Mouse (Mus musculus) forebrain, embryonic 13.5 days (tissue): ENCODE results near the gene Pa2g4. TPM values are rescaled to one million over a fixed set of nuclear protein-coding genes. Genes with fewer than 3 reads are reported as not detected.

ENCODE experiments used
- ATAC-seq: fragments of 200-750 bp; cut with Nextera tagmentation; 2 replicates; pipeline ENCODE4 v1.8.0; 2017
- H3K27ac ChIP-seq: fragments of 300-500 bp; sonication (generic); 2 replicates; pipeline ENCODE4 v1.5.1; 2015; ENCODE audit warnings: inconsistent platforms, mild to moderate bottlenecking, moderate library complexity
- H3K27me3 ChIP-seq: fragments of 300-500 bp; sonication (generic); 2 replicates; pipeline ENCODE4 v1.6.1; 2015; ENCODE audit warnings: mild to moderate bottlenecking, inconsistent platforms
- H3K36me3 ChIP-seq: fragments of 300-500 bp; sonication (generic); 2 replicates; pipeline ENCODE4 v1.6.1; 2015; ENCODE audit warnings: mild to moderate bottlenecking, inconsistent platforms; ENCODE audit not compliant: poor library complexity, severe bottlenecking
- H3K4me1 ChIP-seq: fragments of 300-500 bp; sonication (generic); 2 replicates; pipeline ENCODE4 v1.6.1; 2015; ENCODE audit warnings: inconsistent platforms
- H3K4me2 ChIP-seq: fragments of 300-500 bp; sonication (generic); 2 replicates; pipeline ENCODE4 v1.6.1; 2015; ENCODE audit warnings: inconsistent platforms, mild to moderate bottlenecking, moderate library complexity
- H3K4me3 ChIP-seq: fragments of 300-500 bp; sonication (generic); 2 replicates; pipeline ENCODE4 v1.5.1; 2015; ENCODE audit warnings: mild to moderate bottlenecking, inconsistent platforms
- H3K9ac ChIP-seq: fragments of 300-500 bp; sonication (generic); 2 replicates; pipeline ENCODE4 v1.6.1; 2015; ENCODE audit warnings: mild to moderate bottlenecking, inconsistent platforms
- H3K9me3 ChIP-seq: fragments of 300-500 bp; sonication (generic); replicated peaks from 2 replicates; pipeline ENCODE4 v1.6.1; 2016; ENCODE audit warnings: inconsistent platforms
- WGBS: fragments of 180-500 bp; shearing (Covaris S2); methylation state at CpG from one replicate; pipeline ENCODE4 v1.1.7; 2015; 5-methylcytosine and 5-hydroxymethylcytosine counted together
- microRNA-seq: library from miRNA; unstranded; fragments of <30 nt; microRNA quantifications from one replicate; pipeline ENCODE4, GENCODE M21; 2016
- polyA plus RNA-seq: library from polyadenylated mRNA; unstranded; fragments of >200 nt; fragmentation: Nextera tagmentation; extraction: Ambion mirVana; gene quantifications from 2 replicates; pipeline ENCODE4 v1.2.1, GENCODE M21; 2015

The Pa2g4 gene
- polyA plus RNA-seq, 1 experiment from 2014 or later, result 173 TPM

DNA sequence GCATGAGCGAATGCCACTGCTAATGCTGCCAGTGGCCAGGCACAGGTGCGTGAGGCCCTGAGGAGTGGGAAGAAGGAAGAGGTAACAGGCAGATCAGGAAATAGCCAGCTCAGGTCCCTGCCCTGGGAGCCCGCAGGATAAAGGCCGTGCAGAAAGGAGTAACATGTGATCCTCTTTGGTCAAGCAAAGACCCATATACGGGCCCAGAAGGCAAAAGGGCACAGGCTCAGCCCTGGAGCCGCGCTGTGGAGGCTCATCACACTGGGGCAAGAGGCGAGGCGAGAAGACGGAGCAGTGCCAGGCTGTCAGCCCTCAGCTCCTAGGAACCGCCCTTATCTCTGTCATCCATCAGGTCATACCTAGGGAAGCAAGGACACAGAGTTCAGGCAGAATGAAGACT, 55.5 kb downstream of the Pa2g4 start:
- ATAC-seq, result no peak
- 88% methylated on average over 11 of the region's 11 CpGs for WGBS
- Histone ChIP-seq H3K36me3 (peaks cover 6% of the 10 kb centered on the region; the same call in 1 of the 2 replicates), H3K27me3 (peaks cover 6% of the 10 kb centered on the region), H3K4me1 (no peaks in the 10 kb centered on the region), H3K27ac (no peak overlapping the region), H3K9me3 (no peaks in the 10 kb centered on the region), H3K4me3 (no peak overlapping the region), H3K4me2 (no peak overlapping the region), H3K9ac (no peak overlapping the region)

DNA sequence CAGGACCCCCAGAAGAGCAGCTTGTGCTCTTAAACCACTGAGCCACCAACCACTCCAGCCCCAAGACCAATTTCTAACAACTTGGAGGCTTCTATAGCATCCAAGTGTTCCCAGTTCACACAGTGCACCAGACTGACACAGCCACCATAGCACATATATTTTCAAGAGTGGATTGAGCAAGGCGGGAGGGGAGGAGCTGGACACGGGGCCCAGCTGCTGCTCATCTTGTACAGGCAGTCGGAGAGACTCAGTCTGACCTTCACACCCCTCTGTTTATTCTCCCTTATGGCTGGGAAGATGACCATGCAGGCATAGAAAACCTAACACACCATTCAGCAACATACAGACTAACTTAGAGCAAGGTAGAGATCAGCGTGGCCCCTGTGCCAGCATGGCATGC, 56.0 kb downstream of the Pa2g4 start:
- Histone ChIP-seq H3K9ac (no peak overlapping the region), H3K27ac (no peak overlapping the region), H3K4me3 (no peak overlapping the region), H3K4me1 (no peaks in the 10 kb centered on the region), H3K4me2 (no peak overlapping the region), H3K9me3 (no peaks in the 10 kb centered on the region), H3K36me3 (peaks cover 6% of the 10 kb centered on the region; the same call in 1 of the 2 replicates), H3K27me3 (0 out of 2 replicates have a peak, but pooled peaks cover under 1% of the 10 kb centered on the region)
- WGBS, result 79% methylated on average over 4 of the region's 4 CpGs
- no peak for ATAC-seq

DNA sequence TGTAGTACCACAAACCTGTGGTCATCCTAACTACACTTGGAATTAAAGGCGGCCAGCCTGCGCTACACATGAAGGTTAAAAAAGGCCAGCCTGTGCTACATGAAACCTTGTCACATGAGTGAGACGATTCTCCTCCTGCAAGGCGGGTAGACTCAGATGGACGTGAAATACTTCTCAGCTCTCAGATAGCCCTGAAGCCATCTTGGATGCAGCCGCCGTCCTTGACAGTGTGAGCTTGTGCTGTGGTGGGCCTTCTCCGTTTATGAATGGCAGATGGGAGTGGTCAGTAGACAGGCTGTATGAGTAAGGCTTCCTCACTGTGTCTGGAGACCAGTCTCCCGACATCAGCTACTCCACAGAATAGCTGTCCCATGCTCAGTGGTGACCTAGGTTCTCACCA, 56.6 kb downstream of the Pa2g4 start:
- Histone ChIP-seq H3K4me1 (no peaks in the 10 kb centered on the region), H3K27ac (no peak overlapping the region), H3K4me2 (no peak overlapping the region), H3K9me3 (no peaks in the 10 kb centered on the region), H3K9ac (no peak overlapping the region), H3K36me3 (peaks cover 6% of the 10 kb centered on the region; the same call in 1 of the 2 replicates), H3K4me3 (no peak overlapping the region), H3K27me3 (no peaks in the 10 kb centered on the region)
- 91% methylated on average over 9 of the region's 9 CpGs for WGBS
- no peak for ATAC-seq

DNA sequence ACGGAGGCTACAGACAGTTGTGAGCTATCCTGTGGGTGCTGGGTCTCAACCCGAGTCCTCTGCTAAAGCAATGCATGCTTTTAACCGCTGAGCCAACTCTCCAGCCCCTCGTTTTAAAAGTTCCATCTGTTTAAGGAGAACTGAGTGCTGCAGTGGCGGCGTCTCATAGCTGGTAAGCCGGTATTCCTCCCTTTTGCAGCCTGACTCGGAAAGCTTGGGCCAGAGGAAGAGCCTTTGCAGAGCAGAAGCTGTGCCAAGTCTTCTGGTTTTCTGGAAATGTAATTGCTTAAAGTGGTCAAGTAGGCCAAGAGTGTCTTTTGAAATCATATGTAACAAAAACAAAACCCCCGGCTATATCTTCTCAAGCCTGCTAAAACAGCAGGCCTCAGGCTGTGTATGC, 57.5 kb downstream of the Pa2g4 start:
- Histone ChIP-seq H3K4me2 (no peak overlapping the region), H3K9ac (no peak overlapping the region), H3K27me3 (no peaks in the 10 kb centered on the region), H3K4me3 (no peak overlapping the region), H3K36me3 (peaks cover 6% of the 10 kb centered on the region; the same call in 1 of the 2 replicates), H3K27ac (no peak overlapping the region), H3K9me3 (no peaks in the 10 kb centered on the region), H3K4me1 (no peaks in the 10 kb centered on the region)
- no peak for ATAC-seq
- WGBS, result 87% methylated on average over 9 of the region's 9 CpGs

Small RNA genes within 50 kb of the gene (microRNA-seq; reads per million reads assigned to microRNA genes)
- not detected for gene Gm47275
- gene Mir6916, result not detected
- not detected for gene Mir6917

Other genes with a start within 250 kb of the Pa2g4 start
- gene Cnpy2, start 243.5 kb downstream of the Pa2g4 start, polyA plus RNA-seq, result 230 and 237 TPM in 2 replicates
- gene Cs, start 228.3 kb downstream of the Pa2g4 start, polyA plus RNA-seq, result 212 and 236 TPM in 2 replicates
- gene Coq10a, start 197.0 kb downstream of the Pa2g4 start, polyA plus RNA-seq, result 16.4 and 22.8 TPM in 2 replicates
- 12.0 and 14.6 TPM in 2 replicates for gene Ankrd52, start 188.9 kb downstream of the Pa2g4 start, polyA plus RNA-seq
- 0.18 TPM in 1 of 2 replicates, not detected in the other for gene Slc39a5, start 164.8 kb downstream of the Pa2g4 start, polyA plus RNA-seq
- 153 and 156 TPM in 2 replicates for gene Nabp2, start 154.5 kb downstream of the Pa2g4 start, polyA plus RNA-seq
- gene Rnf41, start 154.3 kb downstream of the Pa2g4 start, polyA plus RNA-seq, result 76.4 and 83.9 TPM in 2 replicates
- 166 and 168 TPM in 2 replicates for gene Smarcc2, start 106.7 kb downstream of the Pa2g4 start, polyA plus RNA-seq
- gene Myl6, start 71.8 kb downstream of the Pa2g4 start, polyA plus RNA-seq, result 740 and 741 TPM in 2 replicates
- 4.1 TPM in 2 replicates for gene Myl6b, start 67.3 kb downstream of the Pa2g4 start, polyA plus RNA-seq
- 7.0 and 7.7 TPM in 2 replicates for gene Esyt1, start 40.1 kb downstream of the Pa2g4 start, polyA plus RNA-seq
- gene Zc3h10, start 18.2 kb downstream of the Pa2g4 start, polyA plus RNA-seq, result 18.3 and 19.4 TPM in 2 replicates
- gene Rpl41, start 16.7 kb downstream of the Pa2g4 start, polyA plus RNA-seq, result 2,951 and 3,131 TPM in 2 replicates
- gene Erbb3, start 23.7 kb upstream of the Pa2g4 start, polyA plus RNA-seq, result 0.12 and 0.28 TPM in 2 replicates
- 531 and 638 TPM in 2 replicates for gene Rps26, start 60.8 kb upstream of the Pa2g4 start, polyA plus RNA-seq
- 7.3 and 8.1 TPM in 2 replicates for gene Ikzf4, start 80.0 kb upstream of the Pa2g4 start, polyA plus RNA-seq
- gene Suox, start 108.1 kb upstream of the Pa2g4 start, polyA plus RNA-seq, result 9.3 and 10.8 TPM in 2 replicates
- gene Rab5b, start 130.3 kb upstream of the Pa2g4 start, polyA plus RNA-seq, result 88.3 and 93.1 TPM in 2 replicates
- gene Pmel, start 138.2 kb upstream of the Pa2g4 start, polyA plus RNA-seq, result 0.17 and 0.21 TPM in 2 replicates
- 69.9 and 73.7 TPM in 2 replicates for gene Cdk2, start 139.0 kb upstream of the Pa2g4 start, polyA plus RNA-seq
- gene Dgka, start 178.9 kb upstream of the Pa2g4 start, polyA plus RNA-seq, result 3.0 and 3.6 TPM in 2 replicates
- 49.6 and 50.2 TPM in 2 replicates for gene Pym1, start 181.9 kb upstream of the Pa2g4 start, polyA plus RNA-seq
- gene Mmp19, start 224.9 kb upstream of the Pa2g4 start, polyA plus RNA-seq, result 0.35 and 0.38 TPM in 2 replicates
- 52.2 and 55.9 TPM in 2 replicates for gene Dnajc14, start 238.1 kb upstream of the Pa2g4 start, polyA plus RNA-seq
- 14.9 and 16.3 TPM in 2 replicates for gene Tmem198b, start 238.4 kb upstream of the Pa2g4 start, polyA plus RNA-seq